Mouse (Mus musculus): ENCODE results near the gene Rptor. TPM values are rescaled to one million over a fixed set of nuclear protein-coding genes. Genes with fewer than 3 reads are reported as not detected.

Gene Rptor
- polyA plus RNA-seq, 1 experiment from 2014 or later, result 15.6 TPM

- H3K27me3 ChIP-seq (ENCODE audit: insufficient read depth, poor library complexity, severe bottlenecking), result no peaks in the 10 kb centered on the region
- DNase-seq (ENCODE audit: low spot score), result no peak
- H3K27ac ChIP-seq, result no peak overlapping the region
- H3K9me3 ChIP-seq, result no peaks in the 10 kb centered on the region
- peaks cover 7% of the 10 kb centered on the region for H3K36me3 ChIP-seq
- H3K4me1 ChIP-seq, result peaks cover 30% of the 10 kb centered on the region
- WGBS, result 66% methylated on average over 5 of the region's 5 CpGs
- H3K4me3 ChIP-seq, result no peak overlapping the region
Measured at GRCm38 (mm10) chr11:119715437-119715836, 112.7 kb downstream of the Rptor start.

GRCm38 (mm10) chr11:119715841-119716596, 113.3 kb downstream of the Rptor start:
- Histone ChIP-seq H3K27me3 (ENCODE audit: insufficient read depth, poor library complexity, severe bottlenecking) (no peaks in the 10 kb centered on the region), H3K36me3 (peaks cover 7% of the 10 kb centered on the region), H3K27ac (no peak overlapping the region), H3K4me3 (no peak overlapping the region), H3K9me3 (no peaks in the 10 kb centered on the region), H3K4me1 (peaks cover 30% of the 10 kb centered on the region)
- no peak for DNase-seq (ENCODE audit: low spot score)
- WGBS, result 88% methylated on average over 5 of the region's 5 CpGs

- Histone ChIP-seq H3K27ac (no peak overlapping the region), H3K4me1 (peaks cover 31% of the 10 kb centered on the region), H3K9me3 (no peaks in the 10 kb centered on the region), H3K4me3 (no peak overlapping the region), H3K27me3 (ENCODE audit: insufficient read depth, poor library complexity, severe bottlenecking) (no peaks in the 10 kb centered on the region), H3K36me3 (peaks cover 7% of the 10 kb centered on the region)
- WGBS, result 91% methylated on average over 3 of the region's 3 CpGs
- no peak for DNase-seq (ENCODE audit: low spot score)
Measured at GRCm38 (mm10) chr11:119718115-119718514, 115.4 kb downstream of the Rptor start.

GRCm38 (mm10) chr11:119720101-119721048, 117.7 kb downstream of the Rptor start:
- 72% methylated on average over 9 of the region's 9 CpGs for WGBS
- H3K27ac ChIP-seq, result no peak overlapping the region
- DNase-seq (ENCODE audit: low spot score), result no peak
- H3K4me1 ChIP-seq, result peaks cover 30% of the 10 kb centered on the region
- no peaks in the 10 kb centered on the region for H3K27me3 ChIP-seq (ENCODE audit: insufficient read depth, poor library complexity, severe bottlenecking)
- no peaks in the 10 kb centered on the region for H3K9me3 ChIP-seq
- no peak overlapping the region for H3K4me3 ChIP-seq
- H3K36me3 ChIP-seq, result peaks cover 13% of the 10 kb centered on the region

- no peak for DNase-seq (ENCODE audit: low spot score)
- WGBS, result 86% methylated on average over 9 of the region's 9 CpGs
- no peaks in the 10 kb centered on the region for H3K9me3 ChIP-seq
- no peak overlapping the region for H3K4me3 ChIP-seq
- peaks cover 32% of the 10 kb centered on the region for H3K4me1 ChIP-seq
- H3K27me3 ChIP-seq (ENCODE audit: insufficient read depth, poor library complexity, severe bottlenecking), result no peaks in the 10 kb centered on the region
- H3K27ac ChIP-seq, result no peak overlapping the region; the same call in 1 of the 2 replicates
- H3K36me3 ChIP-seq, result peaks cover 14% of the 10 kb centered on the region; the same call in 1 of the 2 replicates
Measured at GRCm38 (mm10) chr11:119724709-119725108, 122.0 kb downstream of the Rptor start.

GRCm38 (mm10) chr11:119731382-119731781, 128.7 kb downstream of the Rptor start:
- DNase-seq (ENCODE audit: low spot score), result no peak
- Histone ChIP-seq H3K4me3 (no peak overlapping the region), H3K27ac (0 out of 2 replicates have a peak overlapping the region, but pooled peaks have one; percentile 36), H3K9me3 (no peaks in the 10 kb centered on the region), H3K27me3 (ENCODE audit: insufficient read depth, poor library complexity, severe bottlenecking) (no peaks in the 10 kb centered on the region), H3K36me3 (no peaks in the 10 kb centered on the region; the same call in 1 of the 2 replicates), H3K4me1 (peaks cover 62% of the 10 kb centered on the region)
- 70% methylated on average over 5 of the region's 5 CpGs for WGBS

- DNase-seq (ENCODE audit: low spot score), result no peak
- H3K4me1 ChIP-seq, result peaks cover 71% of the 10 kb centered on the region
- H3K4me3 ChIP-seq, result no peak overlapping the region
- H3K36me3 ChIP-seq, result 0 out of 2 replicates have a peak, but pooled peaks cover 2% of the 10 kb centered on the region
- 41% methylated on average over 1 of the region's 1 CpGs for WGBS
- H3K27me3 ChIP-seq (ENCODE audit: insufficient read depth, poor library complexity, severe bottlenecking), result no peaks in the 10 kb centered on the region
- H3K9me3 ChIP-seq, result no peaks in the 10 kb centered on the region
- H3K27ac ChIP-seq, result peak overlapping the region; percentile 77
Measured at GRCm38 (mm10) chr11:119732362-119732761, 129.7 kb downstream of the Rptor start.

GRCm38 (mm10) chr11:119732961-119733656, 130.4 kb downstream of the Rptor start:
- H3K27ac ChIP-seq, result peak overlapping the region; percentile 77
- 18% methylated on average over 4 of the region's 4 CpGs for WGBS
- DNase-seq (ENCODE audit: low spot score), result no peak
- 0 out of 2 replicates have a peak overlapping the region, but pooled peaks have one; percentile 18 for H3K4me3 ChIP-seq
- peaks cover 74% of the 10 kb centered on the region for H3K4me1 ChIP-seq
- 0 out of 2 replicates have a peak, but pooled peaks cover 2% of the 10 kb centered on the region for H3K36me3 ChIP-seq
- H3K27me3 ChIP-seq (ENCODE audit: insufficient read depth, poor library complexity, severe bottlenecking), result no peaks in the 10 kb centered on the region
- no peaks in the 10 kb centered on the region for H3K9me3 ChIP-seq

- Histone ChIP-seq H3K27ac (0 out of 2 replicates have a peak overlapping the region, but pooled peaks have one; percentile 77), H3K4me3 (peak overlapping the region; percentile 18; the same call in 1 of the 2 replicates), H3K36me3 (0 out of 2 replicates have a peak, but pooled peaks cover 2% of the 10 kb centered on the region), H3K4me1 (peaks cover 78% of the 10 kb centered on the region), H3K9me3 (no peaks in the 10 kb centered on the region), H3K27me3 (ENCODE audit: insufficient read depth, poor library complexity, severe bottlenecking) (no peaks in the 10 kb centered on the region)
- 69% methylated on average over 7 of the region's 7 CpGs for WGBS
- DNase-seq (ENCODE audit: low spot score), result no peak
Measured at GRCm38 (mm10) chr11:119733657-119733990, 130.9 kb downstream of the Rptor start.

GRCm38 (mm10) chr11:119735152-119735551, 132.4 kb downstream of the Rptor start:
- H3K4me1 ChIP-seq, result peaks cover 86% of the 10 kb centered on the region
- H3K27me3 ChIP-seq (ENCODE audit: insufficient read depth, poor library complexity, severe bottlenecking), result no peaks in the 10 kb centered on the region
- 84% methylated on average over 2 of the region's 2 CpGs for WGBS
- H3K4me3 ChIP-seq, result no peak overlapping the region
- DNase-seq (ENCODE audit: low spot score), result no peak
- H3K9me3 ChIP-seq, result no peaks in the 10 kb centered on the region
- 0 out of 2 replicates have a peak, but pooled peaks cover 2% of the 10 kb centered on the region for H3K36me3 ChIP-seq
- H3K27ac ChIP-seq, result no peak overlapping the region

- Histone ChIP-seq H3K9me3 (no peaks in the 10 kb centered on the region), H3K36me3 (0 out of 2 replicates have a peak, but pooled peaks cover 5% of the 10 kb centered on the region), H3K4me1 (peaks cover 58% of the 10 kb centered on the region), H3K27ac (no peak overlapping the region), H3K27me3 (ENCODE audit: insufficient read depth, poor library complexity, severe bottlenecking) (no peaks in the 10 kb centered on the region), H3K4me3 (no peak overlapping the region)
- whole genome bisulfite sequencing, result 71% methylated on average over 7 of the region's 7 CpGs
- DNase-seq (ENCODE audit: low spot score), result no peak
Measured at GRCm38 (mm10) chr11:119738990-119739846, 136.5 kb downstream of the Rptor start.

Measured in heart, embryonic 10.5 days (tissue).